Mouse (Mus musculus): ENCODE data around the gene Zfp513. TPM values are rescaled to one million over a fixed set of nuclear protein-coding genes. Genes with fewer than 3 reads are reported as not detected.
"Not testable (repeated sequence)": the region's sequence is repeated elsewhere in the genome, so short reads cannot be mapped to it uniquely, and the experiment has no call there.

Zfp513 gene
- 10 to 100 TPM; 24.2 to 28.7 TPM for total RNA-seq (2021)
- long read RNA-seq, experiment 1, transcript Zfp513-202 (4 exons, 2,228 nt), result major isoform, 31 of 54 reads
- long read RNA-seq, experiment 1, partial matches to known transcripts, result 1 of 54 reads
- long read RNA-seq, experiment 1, other reads (novel, unspliced or antisense), result 18 of 54 reads
- long read RNA-seq, experiment 2, transcript Zfp513-202 (4 exons, 2,228 nt), result major isoform, 20 of 36 reads
- long read RNA-seq, experiment 2, partial matches to known transcripts, result 2 of 36 reads
- long read RNA-seq, experiment 2, other reads (novel, unspliced or antisense), result 11 of 36 reads

DNA sequence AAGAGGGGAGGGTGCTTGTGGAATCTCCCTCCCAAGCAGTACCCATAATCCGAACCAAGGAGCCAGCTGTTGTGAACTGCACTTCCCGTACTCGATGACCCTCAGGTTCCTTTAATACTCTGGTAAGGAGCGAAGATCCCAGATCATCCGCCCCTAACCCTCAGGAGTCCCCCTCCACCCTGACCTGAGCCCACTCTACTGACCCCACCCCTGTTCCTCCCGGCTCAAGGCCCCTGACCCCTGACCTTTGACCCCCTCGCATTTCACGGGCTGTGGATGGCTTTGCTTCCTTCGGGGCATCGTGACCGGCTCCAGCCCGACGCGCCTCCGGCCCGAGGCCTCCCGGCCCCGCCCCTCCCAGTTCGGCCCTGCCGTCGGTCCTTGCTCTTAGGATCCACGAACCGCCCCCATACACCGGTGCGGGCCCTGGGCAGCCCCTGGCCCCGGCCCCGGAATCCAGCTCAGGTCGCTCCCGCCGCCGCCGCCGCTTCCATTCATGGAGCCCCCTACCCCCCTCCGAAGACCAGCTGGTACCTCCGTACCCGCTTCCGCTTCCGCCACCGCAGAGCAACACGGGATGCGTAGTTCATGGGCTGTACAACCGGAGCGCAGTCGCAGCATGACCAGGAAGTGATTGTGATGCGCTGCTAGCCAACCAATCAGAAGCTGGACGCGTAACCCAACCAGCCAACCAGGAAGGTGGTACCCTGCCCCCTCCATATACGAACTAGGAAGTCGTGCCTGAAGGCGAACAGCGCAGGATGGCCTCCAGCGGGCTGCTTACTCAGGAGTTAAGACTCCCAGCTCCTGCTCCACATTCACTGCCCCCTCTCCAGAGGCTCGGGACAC, at the start of gene Zfp513:
Zfp513 (minus strand) TSS at position 562 of the 849 bp plus-strand sequence.
- peak; percentile 96 to 97 for DNase-seq (ENCODE audit: low spot score in 2 of 2)

DNA sequence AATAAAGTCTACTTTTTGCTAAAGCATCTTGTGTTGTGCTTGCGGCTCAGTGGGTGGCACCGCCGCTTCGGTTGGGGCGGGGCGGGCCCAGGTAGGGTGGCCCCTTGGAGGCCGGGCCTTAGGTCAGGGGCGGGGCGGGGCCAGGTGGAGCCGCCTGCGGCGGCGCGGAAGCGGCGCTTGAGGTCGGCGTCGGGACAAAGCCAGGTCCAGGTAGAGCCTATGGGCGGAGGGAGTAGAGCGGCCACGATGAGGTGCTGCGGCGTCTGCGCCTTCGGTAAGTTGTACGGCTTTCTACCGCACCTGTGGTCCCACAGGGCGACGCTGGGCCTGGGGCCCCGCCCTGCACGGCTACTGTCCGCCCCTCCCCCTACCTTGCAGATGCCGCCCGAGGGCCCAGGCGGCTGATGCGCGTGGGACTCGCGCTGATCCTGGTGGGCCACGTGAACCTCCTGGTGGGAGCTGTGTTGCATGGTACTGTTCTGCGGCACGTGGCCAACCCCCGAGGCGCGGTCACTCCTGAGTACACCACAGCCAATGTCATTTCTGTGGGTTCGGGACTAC, 49.5 kb upstream of the Zfp513 start, which contains the start of gene Krtcap3:
Krtcap3 (plus strand) TSS at position 151 of the 561 bp plus-strand sequence.
- no peak for DNase-seq (ENCODE audit: low spot score in 2 of 2)

DNA sequence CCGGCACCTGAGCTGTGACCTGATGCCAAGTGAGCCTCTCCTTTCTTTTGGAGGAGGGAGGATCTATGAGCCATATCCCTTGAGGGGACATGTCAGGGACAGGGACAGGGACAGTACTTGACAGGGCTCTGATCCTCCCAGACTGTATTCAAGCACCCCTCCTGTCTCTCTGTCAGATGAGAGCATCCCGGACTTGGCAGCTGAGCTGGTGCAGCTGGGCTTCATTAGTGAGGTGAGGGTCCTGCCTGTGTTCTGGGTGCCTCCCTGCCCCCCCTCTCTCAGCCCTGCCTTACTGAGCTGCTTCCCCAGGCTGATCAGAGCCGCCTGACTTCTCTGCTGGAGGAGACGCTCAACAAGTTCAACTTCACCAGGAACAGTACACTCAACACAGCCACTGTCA, 48.6 kb upstream of the Zfp513 start:
- DNase-seq (ENCODE audit: low spot score in 2 of 2), result no peak

DNA sequence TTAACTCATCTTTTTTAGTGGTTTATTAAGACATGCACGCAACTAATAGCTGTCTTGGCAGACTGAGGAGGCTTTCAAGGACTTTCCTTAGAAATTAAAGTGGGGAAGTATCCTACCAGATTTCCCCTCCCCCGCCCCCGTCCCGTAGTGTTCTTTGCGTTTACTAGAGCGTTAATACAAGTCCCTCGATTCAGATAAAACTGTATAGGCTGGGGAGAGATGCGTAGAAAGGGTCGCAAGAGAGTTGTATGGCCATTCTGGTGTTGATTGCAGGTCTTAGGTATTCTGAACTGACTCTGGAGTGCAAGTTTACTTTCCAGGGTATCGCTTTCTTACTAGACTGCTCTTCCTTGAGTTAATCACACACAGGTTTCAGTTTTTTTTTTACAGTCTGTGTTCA, 40.1 kb upstream of the Zfp513 start:
- DNase-seq (ENCODE audit: low spot score in 2 of 2), result no peak

DNA sequence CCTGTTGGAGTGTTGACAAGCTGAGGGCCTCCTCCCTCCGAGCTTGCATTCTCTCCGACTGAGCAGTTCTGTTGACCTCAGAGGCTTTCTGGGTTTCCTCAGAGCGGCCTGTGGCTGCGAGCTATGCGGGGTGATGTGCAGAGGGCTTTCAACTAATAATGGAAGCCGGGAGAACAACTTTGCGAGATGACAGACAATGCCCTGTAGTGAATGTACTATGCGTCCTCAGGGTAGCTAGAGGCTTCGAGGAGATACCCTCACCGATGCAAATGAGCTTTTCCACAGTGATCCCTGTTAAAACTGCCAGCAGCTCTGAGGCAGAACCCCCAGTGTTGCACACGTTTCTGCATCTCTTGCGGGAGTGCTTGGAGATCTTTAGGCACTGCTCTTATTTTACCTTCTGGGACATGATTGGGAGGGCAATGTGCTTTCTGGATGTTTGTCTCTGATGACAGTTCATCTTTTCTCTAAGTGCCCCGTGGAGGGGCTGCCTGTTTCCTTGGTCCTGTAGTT, 39.5 kb upstream of the Zfp513 start:
- no peak for DNase-seq (ENCODE audit: low spot score in 2 of 2)

DNA sequence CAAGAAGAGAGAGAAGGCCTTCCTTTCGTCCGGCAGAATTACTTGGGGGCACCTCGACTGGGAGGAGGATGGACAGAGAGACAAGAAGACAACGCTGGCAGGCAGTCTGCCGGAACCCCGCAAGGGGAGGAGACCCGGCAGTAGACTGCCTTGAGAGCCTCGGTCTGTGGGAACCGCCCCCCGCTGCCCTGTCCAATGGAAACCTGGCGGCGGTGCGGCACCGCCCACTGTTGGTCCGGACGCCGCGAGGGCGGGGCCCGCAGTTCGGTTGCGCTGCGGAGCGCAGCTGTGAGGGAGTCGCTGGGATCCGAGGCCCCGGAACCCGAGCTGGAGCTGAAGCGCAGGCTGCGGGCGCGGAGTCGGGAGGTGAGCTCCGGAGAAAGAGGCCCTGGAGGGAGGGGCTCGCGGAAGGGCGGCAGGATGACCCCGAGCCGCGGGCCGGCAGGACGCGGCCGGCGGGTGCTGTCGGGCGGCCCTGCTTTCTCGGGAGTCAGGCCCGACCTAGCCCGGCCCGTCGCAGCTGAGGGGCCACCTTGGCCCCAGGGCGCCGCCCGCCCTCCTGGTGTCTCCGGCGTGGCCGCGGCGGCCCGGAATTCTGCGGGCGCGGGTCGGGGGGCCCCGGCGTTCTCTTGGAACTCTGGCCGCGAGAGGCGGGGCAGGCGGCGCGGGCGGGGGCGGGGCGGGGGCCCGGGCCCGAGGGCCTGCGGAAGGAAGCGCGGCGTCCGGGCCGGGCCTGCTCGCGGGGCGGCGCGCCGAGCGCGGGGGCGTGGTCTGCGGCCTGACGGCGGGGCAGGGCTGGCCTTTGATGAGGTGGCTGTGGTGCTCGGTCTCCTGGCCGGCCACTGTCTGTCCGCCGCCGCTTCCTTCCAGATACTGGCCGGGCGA, 38.8 kb upstream of the Zfp513 start, which contains the start of the genes Nrbp1 and Gm9970:
Nrbp1 (plus strand) TSS at position 228 of the 885 bp plus-strand sequence.
Gm9970 (minus strand) TSS at position 596 of the 885 bp plus-strand sequence.
- DNase-seq (ENCODE audit: low spot score in 2 of 2), result peak; percentile 93 to 97

DNA sequence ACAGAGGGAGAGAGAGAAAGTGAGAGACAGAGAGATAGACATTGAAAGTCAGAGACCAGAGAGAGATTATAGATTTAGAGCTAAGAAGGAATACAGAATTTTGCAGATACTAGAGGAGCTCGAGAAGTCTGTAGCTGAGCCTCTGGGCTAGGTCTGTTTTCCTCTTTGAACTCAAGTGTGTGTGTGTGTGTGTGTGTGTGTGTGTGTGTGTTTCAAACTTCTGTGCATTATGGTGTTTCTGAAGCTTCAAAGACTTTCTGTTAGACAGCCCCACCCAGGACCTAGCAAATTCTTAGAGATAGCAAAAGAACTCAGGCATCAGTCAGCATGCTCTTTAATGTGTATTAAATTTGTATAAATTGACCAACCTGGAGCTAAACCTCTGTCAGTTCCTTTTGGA, 24.5 kb upstream of the Zfp513 start:
- no peak for DNase-seq (ENCODE audit: low spot score in 2 of 2)

DNA sequence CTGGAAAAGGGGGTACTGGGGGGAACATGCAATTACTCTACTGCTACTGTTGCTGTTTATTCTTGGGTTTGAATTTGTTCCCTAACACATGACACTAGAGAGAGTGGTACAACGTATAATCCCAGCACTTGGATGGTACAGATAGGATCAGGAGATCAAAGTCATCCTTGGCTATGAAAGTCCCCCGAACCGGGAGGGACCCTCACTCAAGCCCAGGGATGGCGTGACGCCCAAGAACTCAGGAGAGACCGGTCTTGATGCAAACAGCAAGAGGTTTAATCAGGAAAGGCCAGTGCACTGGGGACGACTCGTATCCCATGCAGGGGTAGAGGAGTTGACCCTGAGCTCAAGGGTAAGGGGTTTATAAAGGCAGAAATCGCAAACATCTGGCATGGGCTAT, 20.6 kb upstream of the Zfp513 start:
- no peak for DNase-seq (ENCODE audit: low spot score in 2 of 2)

DNA sequence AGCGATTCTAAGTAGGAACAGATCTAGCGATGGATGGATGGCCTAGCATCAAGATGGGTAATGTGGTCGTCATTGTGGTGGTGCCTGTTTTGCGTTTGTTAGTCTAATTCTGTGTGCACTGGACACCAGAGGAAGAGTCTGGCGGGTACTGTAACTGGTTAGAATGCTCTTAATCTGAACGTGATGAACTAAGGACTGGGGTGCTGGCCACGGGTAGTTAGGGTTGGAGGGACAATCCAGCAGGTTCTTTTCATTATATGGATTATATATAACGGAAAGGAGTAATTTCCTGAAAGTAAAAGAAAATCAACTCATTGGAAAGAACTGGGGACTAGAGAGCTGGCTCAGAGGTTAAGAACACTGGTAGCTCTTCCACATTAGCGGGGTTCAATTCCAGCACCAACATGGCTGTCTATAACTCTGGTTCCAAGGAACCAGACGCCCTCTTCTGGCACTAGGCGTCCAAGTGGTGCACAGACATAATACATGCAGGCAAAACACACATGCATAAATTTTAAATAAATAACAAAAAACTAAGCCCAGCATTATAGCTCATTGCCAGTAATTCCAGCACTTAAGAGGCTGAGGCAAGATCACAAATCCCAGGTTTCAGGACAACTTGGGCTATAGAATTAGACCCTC, 19.3 kb upstream of the Zfp513 start:
- DNase-seq (ENCODE audit: low spot score in 2 of 2), result no peak

DNA sequence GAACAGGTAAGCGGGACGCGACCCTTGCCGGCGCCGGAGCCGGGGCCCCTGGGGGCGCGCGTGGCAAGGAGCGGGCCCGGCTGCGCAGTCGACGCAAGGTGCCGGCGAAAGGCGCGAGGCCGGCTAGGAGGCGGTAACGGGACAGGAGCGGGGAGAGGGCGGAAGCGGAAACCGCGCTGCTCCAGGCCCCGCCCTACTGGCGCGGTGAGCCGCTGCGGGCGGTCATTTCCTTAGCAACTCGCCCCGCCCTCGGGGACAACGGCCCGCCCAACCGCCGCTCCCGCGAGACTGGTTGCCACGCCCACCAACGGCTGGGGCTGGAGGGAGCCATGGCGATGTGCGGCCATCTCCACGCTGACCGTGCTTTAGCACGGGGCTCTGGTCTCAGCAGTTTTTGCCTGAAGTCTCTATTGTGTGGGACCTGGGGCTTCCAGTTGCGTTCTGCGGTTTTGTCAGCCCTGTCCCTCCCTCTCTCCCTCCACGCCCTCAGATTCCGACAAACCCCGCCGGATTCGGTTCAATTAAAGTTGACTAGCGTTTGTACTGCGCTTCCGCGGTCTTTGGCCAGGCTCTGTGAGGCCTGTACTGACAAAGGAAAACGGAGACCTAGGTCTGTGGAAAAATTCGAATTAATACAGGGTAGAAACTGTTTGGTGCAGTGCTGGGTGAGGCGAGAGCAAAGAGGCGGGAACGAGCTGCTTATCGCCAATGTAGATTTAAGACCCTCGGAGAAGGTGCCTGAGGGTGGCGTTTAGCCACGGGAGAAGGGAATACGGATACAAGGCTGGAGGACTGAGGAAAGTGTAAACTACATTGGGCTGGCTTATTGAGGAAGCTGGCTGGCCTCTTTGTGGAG, 18.6 kb upstream of the Zfp513 start, which contains the start of gene Ppm1g:
Ppm1g (minus strand) TSS at position 240 of the 856 bp plus-strand sequence.
- DNase-seq (ENCODE audit: low spot score in 2 of 2), result peak; percentile 97 to 98

DNA sequence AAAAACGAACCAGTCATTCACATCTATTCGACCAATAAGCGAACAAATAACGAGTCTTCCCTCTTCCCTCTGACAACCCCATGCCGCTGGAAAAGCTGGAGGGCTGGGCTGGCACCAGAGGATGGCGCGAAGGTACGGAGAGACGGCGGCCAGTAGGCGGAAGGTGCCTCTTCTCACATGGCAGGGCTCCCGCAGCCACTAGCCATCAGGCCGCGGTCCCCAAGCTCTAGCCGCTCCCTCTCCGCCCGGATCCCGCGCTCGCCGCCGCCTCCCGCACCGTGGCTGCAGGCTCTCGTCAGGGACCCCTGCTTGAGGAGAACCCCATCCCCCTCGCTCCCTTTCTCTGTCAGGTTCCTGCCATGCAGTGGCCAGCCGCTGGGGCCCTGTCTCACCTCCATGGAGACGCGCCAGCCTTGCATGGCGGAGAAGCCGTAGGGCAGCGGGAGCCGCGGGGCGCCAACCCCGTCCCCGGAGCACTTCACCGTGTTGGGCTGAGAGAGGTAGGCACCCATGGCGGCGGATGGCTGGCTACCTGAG, 17.9 kb upstream of the Zfp513 start:
- DNase-seq (ENCODE audit: low spot score in 2 of 2), result peak in 1 of 2 experiments; percentile 52

DNA sequence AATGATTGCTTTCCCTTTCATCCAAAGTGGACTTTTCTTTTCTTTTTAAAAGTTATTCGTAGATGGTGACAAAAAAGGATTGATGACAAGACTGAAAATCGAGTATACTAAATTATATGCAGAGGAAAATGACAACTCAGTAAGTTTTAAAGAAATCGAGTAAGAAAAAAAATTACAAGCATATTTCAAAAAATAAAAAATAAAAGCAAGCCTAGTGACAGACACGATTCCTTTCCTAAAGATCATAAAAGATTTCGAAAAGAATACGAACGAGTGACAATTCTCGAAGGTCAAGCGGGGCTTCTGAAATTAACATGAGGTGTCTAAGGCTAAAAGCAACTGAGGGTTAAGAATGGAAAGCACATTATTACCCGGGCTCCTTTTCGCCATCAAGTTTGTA, 17.4 kb upstream of the Zfp513 start:
- no peak for DNase-seq (ENCODE audit: low spot score in 2 of 2)

DNA sequence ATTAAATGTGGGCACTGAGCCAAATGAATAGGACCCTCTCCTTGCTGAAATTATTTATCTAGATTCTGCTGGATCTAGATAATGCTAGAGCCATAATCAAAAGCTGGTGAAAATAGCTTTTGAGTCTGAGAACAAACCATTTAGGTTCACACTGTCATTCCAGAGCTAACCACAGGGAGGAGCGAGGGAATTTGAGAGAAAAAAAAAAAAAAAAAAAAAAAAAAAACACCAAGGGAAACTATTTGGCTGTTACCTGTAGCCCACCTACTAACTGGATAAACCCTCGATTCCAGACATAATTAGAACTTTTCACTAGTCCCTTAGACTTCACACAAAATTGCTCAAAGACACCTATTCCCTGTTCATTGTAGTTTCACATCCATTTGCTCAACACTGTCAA, 17.0 kb upstream of the Zfp513 start:
- DNase-seq (ENCODE audit: low spot score in 2 of 2), result no peak

DNA sequence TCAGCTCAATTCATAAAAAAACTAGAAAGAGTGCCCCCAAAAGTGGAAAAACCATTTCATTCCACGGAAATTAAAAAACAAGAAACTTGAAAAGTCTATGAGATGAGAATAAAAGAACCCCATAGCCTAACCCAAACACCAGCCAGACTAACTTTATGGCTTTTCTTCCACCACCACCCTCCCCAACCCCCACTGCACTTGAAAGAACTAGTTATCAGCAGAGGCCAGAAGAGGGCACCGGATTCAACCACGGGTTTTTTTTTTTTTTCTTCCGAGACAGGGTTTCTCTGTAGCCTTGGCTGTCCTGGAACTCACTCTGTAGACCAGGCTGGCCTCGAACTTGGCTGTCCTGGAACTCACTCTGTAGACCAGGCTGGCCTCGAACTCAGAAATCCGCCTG, 16.2 kb upstream of the Zfp513 start:
- no peak for DNase-seq (ENCODE audit: low spot score in 2 of 2)

DNA sequence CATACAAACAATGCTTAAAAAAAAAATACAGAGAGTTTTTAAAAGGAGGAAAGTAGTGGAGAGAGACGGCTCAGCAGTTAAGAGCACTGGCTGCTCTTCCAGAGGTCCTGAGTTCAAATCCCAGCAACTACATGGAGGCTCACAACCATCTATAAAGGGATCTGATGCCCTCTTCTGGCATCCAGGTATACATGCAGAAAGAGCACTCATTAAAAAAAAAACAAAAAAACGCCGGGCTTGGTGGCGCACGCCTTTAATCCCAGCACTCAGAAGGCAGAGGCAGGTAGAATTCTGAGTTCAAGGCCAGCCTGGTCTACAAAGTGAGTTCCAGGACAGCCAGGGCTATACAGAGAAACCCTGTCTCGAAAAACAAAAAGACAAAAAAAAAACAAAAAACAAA, 14.5 kb upstream of the Zfp513 start:
- not testable (repeated sequence) for DNase-seq (ENCODE audit: low spot score in 2 of 2)

DNA sequence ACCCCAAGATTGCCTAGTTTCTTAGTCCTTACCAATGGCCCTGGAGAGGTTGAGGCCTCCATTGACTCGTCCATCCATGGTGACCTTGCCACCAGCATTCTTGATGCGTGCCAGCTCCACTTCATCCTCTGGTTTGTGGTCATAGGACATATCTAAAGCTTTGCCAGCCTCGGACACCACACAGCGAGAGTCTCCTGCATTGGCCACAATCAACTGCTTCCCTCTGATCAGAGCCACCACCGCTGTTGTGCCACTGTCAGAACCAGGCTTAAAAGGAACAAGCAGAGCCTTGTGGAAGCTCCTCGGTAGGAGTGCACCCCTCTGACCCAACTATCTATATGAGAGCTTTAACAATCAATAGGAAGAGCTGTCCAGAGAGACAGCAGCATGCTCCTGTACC, 2.3 kb upstream of the Zfp513 start:
- no peak for DNase-seq (ENCODE audit: low spot score in 2 of 2)

DNA sequence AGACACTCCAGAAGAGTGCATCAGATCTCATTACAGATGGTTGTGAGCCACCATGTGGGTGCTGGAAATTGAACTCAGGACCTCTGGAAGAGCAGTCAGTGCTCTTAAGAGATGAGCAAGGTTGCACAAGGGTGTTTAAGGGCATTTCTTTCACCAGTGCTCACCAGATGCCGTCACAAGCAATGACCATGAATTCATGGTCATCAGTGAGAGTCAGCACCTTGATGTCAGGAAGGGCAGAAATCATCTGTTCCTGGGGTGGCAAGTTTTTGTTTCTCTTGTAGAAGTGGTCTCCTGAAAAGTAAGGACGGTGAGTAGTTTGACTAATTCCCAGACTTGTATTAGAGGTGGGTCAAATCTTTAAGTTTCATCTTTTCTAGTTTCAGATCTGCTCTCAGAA, 1.8 kb upstream of the Zfp513 start:
- no peak for DNase-seq (ENCODE audit: low spot score in 2 of 2)

DNA sequence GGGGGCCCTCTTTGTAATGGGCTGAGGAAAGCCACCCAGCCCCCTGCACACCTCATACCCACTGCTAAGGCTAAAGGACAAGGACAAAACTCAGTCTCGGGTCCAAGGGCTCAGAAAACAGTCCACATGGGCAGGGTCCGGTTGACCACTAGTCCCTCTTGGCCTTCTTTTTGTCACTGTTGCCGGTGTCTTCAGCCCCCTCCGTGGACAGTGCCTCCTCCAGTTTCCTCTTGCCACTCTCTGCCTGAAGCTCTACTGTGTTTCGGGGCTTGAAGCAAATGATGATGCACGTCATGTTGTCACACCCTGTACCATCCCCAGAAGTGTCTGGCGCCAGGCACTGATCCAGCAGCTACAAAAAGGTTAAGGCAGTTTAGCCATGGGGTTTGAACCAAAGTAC, 830 bp upstream of the Zfp513 start:
- DNase-seq (ENCODE audit: low spot score in 2 of 2), result no peak

All from left cerebral cortex, adult 18-20 months (tissue).